Mouse (Mus musculus) MEL (cell line): Measurements from ENCODE around the gene Mcm2. TPM values are rescaled to one million over a fixed set of nuclear protein-coding genes. Genes with fewer than 3 reads are reported as not detected.

Experiments used
- DNase-seq: peaks from one replicate; pipeline ENCODE4 v3.0.0; 2011; ENCODE audit warnings: low read depth, low spot score
- H3K27ac ChIP-seq: 2 replicates; pipeline ENCODE4 v1.5.1; 2012; ENCODE audit warnings: low read depth, mild to moderate bottlenecking, control low read depth, low read length, moderate library complexity; ENCODE audit not compliant: control insufficient read depth
- H3K27me3 ChIP-seq, 2 experiments: fragments of 150-350 bp in 1 of 2; sonication (generic) in 1 of 2; 2 replicates each; pipeline ENCODE4 v1.6.1; 2012; ENCODE audit warnings: low read length in 2 of 2, mild to moderate bottlenecking in 2 of 2, improper control_type of control experiment in 1 of 2, moderate library complexity in 1 of 2; ENCODE audit not compliant: insufficient read depth in 2 of 2, control insufficient read depth in 1 of 2
- H3K36me3 ChIP-seq, 2 experiments: 2 replicates each; pipeline ENCODE4 v1.6.1; 2012 to 2014; ENCODE audit warnings: low read length in 2 of 2, improper control_type of control experiment in 1 of 2, inconsistent platforms in 1 of 2, mild to moderate bottlenecking in 1 of 2; ENCODE audit not compliant: insufficient read depth in 2 of 2, control insufficient read depth in 1 of 2
- H3K4me1 ChIP-seq, 2 experiments: fragments of 150-350 bp in 1 of 2; sonication (generic) in 1 of 2; 2 replicates each; pipeline ENCODE4 v1.6.1; 2012; ENCODE audit warnings: low read length in 2 of 2, improper control_type of control experiment in 1 of 2, mild to moderate bottlenecking in 1 of 2; ENCODE audit not compliant: insufficient read depth in 2 of 2, control insufficient read depth in 1 of 2
- H3K4me3 ChIP-seq, 2 experiments: fragments of 150-350 bp in 1 of 2; sonication (generic) in 1 of 2; 2 replicates each; pipeline ENCODE4 v1.5.1; 2012; ENCODE audit warnings: low read depth in 2 of 2, low read length in 2 of 2, mild to moderate bottlenecking in 2 of 2, moderate library complexity in 2 of 2, control low read depth in 1 of 2, improper control_type of control experiment in 1 of 2; ENCODE audit not compliant: control insufficient read depth in 1 of 2, insufficient read depth in 1 of 2
- H3K79me2 ChIP-seq: 2 replicates; pipeline ENCODE4 v1.6.1; 2012; ENCODE audit warnings: mild to moderate bottlenecking, low read length, moderate library complexity; ENCODE audit not compliant: control insufficient read depth, poor library complexity, insufficient read depth
- H3K9ac ChIP-seq: 2 replicates; pipeline ENCODE4 v1.6.1; 2012; ENCODE audit warnings: low read depth, mild to moderate bottlenecking, control low read depth, low read length, moderate library complexity; ENCODE audit not compliant: control insufficient read depth, poor library complexity, severe bottlenecking
- H3K9me3 ChIP-seq: fragments of 150-350 bp; sonication (generic); replicated peaks from 2 replicates; pipeline ENCODE4 v1.6.1; 2012; ENCODE audit warnings: mild to moderate bottlenecking, low read length, improper control_type of control experiment, moderate library complexity; ENCODE audit not compliant: insufficient read depth
- BHLHE40 ChIP-seq: IDR thresholded peaks from 2 replicates; pipeline ENCODE4 v1.6.1; 2012; ENCODE audit warnings: low read depth, mild to moderate bottlenecking, inconsistent platforms, low read length, improper control_type of control experiment, borderline replicate concordance
- E2F4 ChIP-seq: IDR thresholded peaks from 2 replicates; pipeline ENCODE4 v1.6.1; 2011; ENCODE audit warnings: low read depth, low read length, improper control_type of control experiment, borderline replicate concordance
- EP300 ChIP-seq, 2 experiments: IDR thresholded peaks; 2 replicates each; pipeline ENCODE4 v1.6.1; 2011; ENCODE audit warnings: improper control_type of control experiment in 2 of 2, low read length in 2 of 2, low read depth in 1 of 2, mild to moderate bottlenecking in 1 of 2
- GATA1 ChIP-seq: IDR thresholded peaks from 2 replicates; pipeline ENCODE4 v1.6.1; 2011; ENCODE audit warnings: low read depth, low read length, improper control_type of control experiment
- JUND ChIP-seq: IDR thresholded peaks from 2 replicates; pipeline ENCODE4 v1.6.1; 2011; ENCODE audit warnings: low read depth, mild to moderate bottlenecking, improper control_type of control experiment, low read length
- MAFK ChIP-seq: IDR thresholded peaks from 2 replicates; pipeline ENCODE4 v1.6.1; 2011; ENCODE audit warnings: low read depth, mild to moderate bottlenecking, low read length, improper control_type of control experiment, borderline replicate concordance
- MAX ChIP-seq: IDR thresholded peaks from 2 replicates; pipeline ENCODE4 v1.6.1; 2011; ENCODE audit warnings: low read length, improper control_type of control experiment
- MYB ChIP-seq: IDR thresholded peaks from 2 replicates; pipeline ENCODE4 v1.6.1; 2011; ENCODE audit warnings: mild to moderate bottlenecking, low read depth, low read length, improper control_type of control experiment
- MYC ChIP-seq: IDR thresholded peaks from 2 replicates; pipeline ENCODE4 v1.6.1; 2011; ENCODE audit warnings: low read depth, mild to moderate bottlenecking, low read length, improper control_type of control experiment, moderate library complexity
- NELFE ChIP-seq: IDR thresholded peaks from 2 replicates; pipeline ENCODE4 v1.6.1; 2011; ENCODE audit warnings: low read depth, low read length, improper control_type of control experiment
- NRF1 ChIP-seq: IDR thresholded peaks from 2 replicates; pipeline ENCODE4 v1.6.1; 2014; ENCODE audit warnings: low read depth, mild to moderate bottlenecking, inconsistent platforms, low read length, improper control_type of control experiment, moderate library complexity; ENCODE audit not compliant: poor library complexity, insufficient read depth, severe bottlenecking
- POLR2A ChIP-seq, 2 experiments: IDR thresholded peaks; 2 replicates each; pipeline ENCODE4 v1.6.1; 2011 to 2012; ENCODE audit warnings: low read length in 2 of 2, mild to moderate bottlenecking in 2 of 2, control low read depth in 1 of 2, improper control_type of control experiment in 1 of 2, low read depth in 1 of 2, moderate library complexity in 1 of 2; ENCODE audit not compliant: control insufficient read depth in 1 of 2, insufficient read depth in 1 of 2, poor library complexity in 1 of 2
- POLR2AphosphoS5 ChIP-seq: IDR thresholded peaks from 2 replicates; pipeline ENCODE4 v1.6.1; 2012; ENCODE audit warnings: low read depth, borderline replicate concordance, mild to moderate bottlenecking, inconsistent platforms, low read length, moderate library complexity, mixed read lengths
- RAD21 ChIP-seq: IDR thresholded peaks from 2 replicates; pipeline ENCODE4 v1.6.1; 2011; ENCODE audit warnings: mild to moderate bottlenecking, low read depth, low read length, improper control_type of control experiment
- SIN3A ChIP-seq: IDR thresholded peaks from 2 replicates; pipeline ENCODE4 v1.6.1; 2012; ENCODE audit warnings: low read length, improper control_type of control experiment, inconsistent platforms
- TAL1 ChIP-seq: IDR thresholded peaks from 2 replicates; pipeline ENCODE4 v1.6.1; 2012; ENCODE audit warnings: mild to moderate bottlenecking, inconsistent platforms, low read length, moderate library complexity, mixed read lengths
- TCF12 ChIP-seq: IDR thresholded peaks from 2 replicates; pipeline ENCODE4 v1.6.1; 2014; ENCODE audit warnings: low read depth, mild to moderate bottlenecking, inconsistent platforms, low read length, improper control_type of control experiment, moderate library complexity
- UBTF ChIP-seq: IDR thresholded peaks from 2 replicates; pipeline ENCODE4 v1.6.1; 2012; ENCODE audit warnings: low read depth, mild to moderate bottlenecking, inconsistent platforms, low read length, improper control_type of control experiment, moderate library complexity, borderline replicate concordance; ENCODE audit not compliant: insufficient read depth
- USF1 ChIP-seq: IDR thresholded peaks from 2 replicates; pipeline ENCODE4 v1.6.1; 2014; ENCODE audit warnings: low read depth, mild to moderate bottlenecking, inconsistent platforms, low read length, improper control_type of control experiment, moderate library complexity
- USF2 ChIP-seq, 2 experiments: IDR thresholded peaks; 2 replicates each; pipeline ENCODE4 v1.6.1; 2011 to 2012; ENCODE audit warnings: improper control_type of control experiment in 2 of 2, low read length in 2 of 2, borderline replicate concordance in 1 of 2, inconsistent platforms in 1 of 2, low read depth in 1 of 2, mild to moderate bottlenecking in 1 of 2; ENCODE audit not compliant: insufficient read depth in 1 of 2
- ZC3H11A ChIP-seq: IDR thresholded peaks from 2 replicates; pipeline ENCODE4 v1.6.1; 2012; ENCODE audit warnings: low read depth, mild to moderate bottlenecking, inconsistent platforms, low read length, improper control_type of control experiment
- ZKSCAN1 ChIP-seq: IDR thresholded peaks from 2 replicates; pipeline ENCODE4 v1.6.1; 2012; ENCODE audit warnings: low read depth, mild to moderate bottlenecking, inconsistent platforms, low read length, improper control_type of control experiment, moderate library complexity
- ZMIZ1 ChIP-seq: IDR thresholded peaks from 2 replicates; pipeline ENCODE4 v1.6.1; 2012; ENCODE audit warnings: low read depth, mild to moderate bottlenecking, inconsistent platforms, low read length, improper control_type of control experiment, moderate library complexity
- ZNF384 ChIP-seq: IDR thresholded peaks from 2 replicates; pipeline ENCODE4 v1.6.1; 2012; ENCODE audit warnings: low read depth, mild to moderate bottlenecking, inconsistent platforms, low read length, improper control_type of control experiment
- polyA plus RNA-seq, 2 experiments: library from polyadenylated mRNA; stranded (reverse) in 1 of 2; unstranded in 1 of 2; fragments of >175 nt in 1 of 2; fragments of >200 nt in 1 of 2; gene quantifications; 2 replicates each; pipeline versions ENCODE4 v1.2.1 to v1.2.4; 2012; ENCODE audit warnings: low replicate concordance in 2 of 2, low read depth in 1 of 2; ENCODE audit not compliant: insufficient read length in 2 of 2, insufficient read depth in 1 of 2, missing spikeins in 1 of 2
- total RNA-seq: library from RNA; depleted of rRNA; stranded (reverse); fragments of 300-350 nt; gene quantifications from 2 replicates; pipeline ENCODE4 v1.2.3, GENCODE M21; 2012

The Mcm2 gene
- total and polyA plus RNA-seq, 3 experiments, result 110 to 268 (median 242) TPM

GRCm38 (mm10) chr6:88870594-88870993 is 28.0 kb downstream of the Mcm2 start:
- no peaks in the 10 kb centered on the region for H3K79me2 ChIP-seq
- TF ChIP-seq ZKSCAN1, result 0 out of 2 replicates have a peak, but pooled peaks have one; percentile 45
- no peak for TF ChIP-seq ZNF384
- TF ChIP-seq, all 39 proteins: peak for 1
- no peak overlapping the region for H3K9ac ChIP-seq
- no peaks in the 10 kb centered on the region for H3K9me3 ChIP-seq
- DNase-seq, result no peak
- H3K4me3 ChIP-seq, result no peak overlapping the region
- H3K4me1 ChIP-seq, result no peaks in the 10 kb centered on the region
- no peaks in the 10 kb centered on the region for H3K36me3 ChIP-seq
- no peak overlapping the region for H3K27ac ChIP-seq
- peaks cover 1 to 3% of the 10 kb centered on the region in 2 experiments; a peak in 3 of 4 replicates for H3K27me3 ChIP-seq

- peaks cover 3 to 4% of the 10 kb centered on the region in 2 experiments; a peak in 3 of 4 replicates for H3K27me3 ChIP-seq
- H3K36me3 ChIP-seq, result no peaks in the 10 kb centered on the region
Measured at GRCm38 (mm10) chr6:88869459-88869858, 29.1 kb downstream of the Mcm2 start.

GRCm38 (mm10) chr6:88865704-88866103 is 32.9 kb downstream of the Mcm2 start:
- no peak overlapping the region for H3K4me3 ChIP-seq
- peaks cover 3 to 5% of the 10 kb centered on the region in 2 experiments; a peak in 3 of 4 replicates for H3K27me3 ChIP-seq
- H3K79me2 ChIP-seq, result no peaks in the 10 kb centered on the region

More at GRCm38 (mm10) chr6:88869459-88869858, 29.1 kb downstream of the Mcm2 start:
- Histone ChIP-seq H3K79me2 (no peaks in the 10 kb centered on the region), H3K4me1 (no peaks in the 10 kb centered on the region), H3K4me3 (no peak overlapping the region), H3K27ac (no peak overlapping the region), H3K9me3 (no peaks in the 10 kb centered on the region), H3K9ac (no peak overlapping the region)
- DNase-seq, result no peak
- TF ChIP-seq TCF12 (no peak), NELFE (no peak), ZNF384 (no peak), MAFK (no peak), TAL1 (no peak), E2F4 (no peak), BHLHE40 (no peak), USF2 (IDR thresholded peaks at IDR 0.05; ENCODE audit: borderline replicate concordance in 1 of 2, insufficient read depth in 1 of 2, low read depth in 1 of 2, low read length in 2 of 2) (no peak), MAX (no peak), NRF1 (no peak), MYB (no peak), GATA1 (no peak), SIN3A (no peak), UBTF (no peak)

More at GRCm38 (mm10) chr6:88865704-88866103, 32.9 kb downstream of the Mcm2 start:
- no peak overlapping the region for H3K9ac ChIP-seq
- no peaks in the 10 kb centered on the region for H3K9me3 ChIP-seq
- no peaks in the 10 kb centered on the region for H3K36me3 ChIP-seq
- H3K4me1 ChIP-seq, result no peaks in the 10 kb centered on the region
- TF ChIP-seq MYC (no peak), POLR2A (IDR thresholded peaks at IDR 0.05; ENCODE audit: control insufficient read depth in 1 of 2, insufficient read depth in 1 of 2, low read depth in 1 of 2, low read length in 2 of 2, poor library complexity in 1 of 2) (no peak), USF1 (no peak), ZMIZ1 (no peak), E2F4 (no peak), GATA1 (no peak), POLR2AphosphoS5 (no peak), EP300 (IDR thresholded peaks at IDR 0.05; ENCODE audit: low read depth in 1 of 2, low read length in 2 of 2) (no peak), ZC3H11A (no peak), RAD21 (no peak), ZKSCAN1 (no peak), TCF12 (no peak), NELFE (no peak), JUND (no peak)
- no peak overlapping the region for H3K27ac ChIP-seq
- no peak for DNase-seq
